Mouse (Mus musculus): ENCODE results near the gene Mical3.
A peak's percentile ranks its signal among the peaks of the same experiment; 100 is the strongest.

The Mical3 gene

DNA sequence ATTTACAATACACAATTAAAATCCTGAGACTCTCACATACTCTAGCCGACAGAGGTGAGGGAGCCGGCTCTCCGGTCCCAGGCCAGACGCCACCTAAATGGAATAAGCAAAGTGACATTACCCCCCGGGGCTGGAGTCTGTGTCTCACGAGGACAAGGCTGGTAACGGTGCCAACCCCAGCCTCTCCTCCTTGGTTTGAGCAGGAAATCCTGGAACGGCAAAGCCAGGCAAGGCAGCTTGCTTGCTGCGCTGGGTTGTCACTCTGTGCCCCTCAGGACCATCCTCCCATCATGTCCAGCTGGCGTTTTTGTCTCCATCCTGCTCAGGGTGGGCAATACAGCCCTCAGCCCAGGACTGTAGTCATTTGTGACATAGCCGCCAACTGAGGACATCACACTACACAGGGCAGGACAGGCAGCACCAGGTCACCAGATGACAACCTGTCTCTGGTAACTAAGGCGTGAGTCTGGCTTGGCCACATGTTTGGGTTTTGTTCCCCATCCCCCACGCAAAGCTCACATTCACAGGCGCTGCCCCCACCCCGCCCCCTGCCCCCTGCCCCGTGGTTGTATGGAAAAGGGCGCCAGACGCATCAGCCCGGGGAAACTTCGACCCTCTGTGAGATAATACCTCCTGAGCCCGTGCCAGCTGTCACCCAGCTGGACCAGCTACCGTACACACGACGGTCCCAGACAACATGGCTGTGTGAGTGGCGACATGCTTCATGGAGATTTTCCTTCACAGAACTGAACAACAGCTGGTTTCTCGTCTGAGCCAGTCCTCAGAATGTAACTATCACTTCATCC, 49.3 kb downstream of the Mical3 start:
- no peak for DNase-seq

DNA sequence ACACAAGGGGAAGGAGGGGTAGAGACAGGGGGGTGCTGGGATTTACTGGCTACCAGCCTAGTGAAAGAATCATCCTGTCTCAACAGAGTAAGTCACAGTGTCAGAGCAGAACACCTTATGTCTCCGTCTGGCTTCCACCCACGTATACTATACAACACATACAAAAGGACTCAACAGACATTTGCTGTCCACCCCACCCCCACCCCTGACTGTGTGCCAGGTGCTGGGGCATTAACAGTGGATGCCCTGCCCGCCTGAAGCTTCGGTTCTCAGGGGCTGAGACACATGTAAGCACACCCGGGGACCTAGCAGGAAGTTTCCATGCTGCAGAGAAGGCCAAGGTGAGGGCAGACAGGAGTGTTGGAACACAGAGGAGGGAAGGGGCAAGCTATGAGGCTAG, 52.6 kb downstream of the Mical3 start:
- DNase-seq = no peak

DNA sequence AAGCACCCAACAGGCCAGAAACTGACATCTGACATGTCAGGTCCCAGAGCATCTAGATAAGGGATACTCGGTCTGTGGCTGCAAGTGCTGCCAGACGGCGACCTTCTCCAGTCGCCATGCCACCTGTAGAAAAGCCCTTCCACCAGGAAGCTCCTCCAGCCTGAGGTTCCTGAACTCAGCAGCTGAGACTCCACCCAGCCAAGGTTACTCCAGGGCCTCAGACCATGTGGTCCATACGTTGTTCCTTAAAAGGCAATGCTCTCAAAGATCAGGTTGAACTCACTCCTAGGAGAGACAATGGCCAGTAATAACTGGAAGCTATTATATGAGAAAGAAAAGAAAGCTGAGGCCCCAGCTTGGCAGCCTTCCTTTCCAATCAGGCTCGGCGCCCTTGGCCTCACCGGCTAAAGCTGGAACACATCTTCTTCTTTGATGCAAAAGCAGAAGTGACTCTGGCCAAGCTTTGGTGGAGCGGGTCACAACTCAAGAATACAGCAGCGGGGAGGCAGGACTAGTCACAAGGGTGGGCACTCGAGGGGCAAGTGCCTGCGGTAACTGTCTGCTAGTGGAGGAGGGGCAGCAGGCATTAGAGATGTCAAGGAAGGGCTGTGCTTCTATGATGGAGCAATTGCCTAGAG, 53.8 kb downstream of the Mical3 start:
- DNase-seq = no peak

DNA sequence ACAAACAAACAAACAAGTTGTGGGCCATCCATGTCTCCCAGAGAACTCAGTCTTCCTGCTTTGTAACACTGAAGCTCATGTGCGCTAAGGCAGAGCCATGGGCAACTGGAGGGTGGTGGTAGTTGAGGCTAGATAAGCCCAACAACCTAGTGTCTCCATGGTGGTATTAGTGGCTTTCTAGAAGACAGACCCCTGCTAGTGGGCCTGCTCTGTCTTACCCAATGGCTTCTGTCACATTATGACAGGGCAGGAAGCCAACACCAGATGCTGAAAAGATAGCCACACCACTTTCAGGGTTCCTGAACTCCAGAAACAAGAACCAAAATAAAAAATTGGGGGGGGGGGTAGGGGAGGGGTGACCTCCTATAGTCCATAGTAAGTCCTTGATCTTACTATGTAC, 55.0 kb downstream of the Mical3 start:
- no peak for DNase-seq

DNA sequence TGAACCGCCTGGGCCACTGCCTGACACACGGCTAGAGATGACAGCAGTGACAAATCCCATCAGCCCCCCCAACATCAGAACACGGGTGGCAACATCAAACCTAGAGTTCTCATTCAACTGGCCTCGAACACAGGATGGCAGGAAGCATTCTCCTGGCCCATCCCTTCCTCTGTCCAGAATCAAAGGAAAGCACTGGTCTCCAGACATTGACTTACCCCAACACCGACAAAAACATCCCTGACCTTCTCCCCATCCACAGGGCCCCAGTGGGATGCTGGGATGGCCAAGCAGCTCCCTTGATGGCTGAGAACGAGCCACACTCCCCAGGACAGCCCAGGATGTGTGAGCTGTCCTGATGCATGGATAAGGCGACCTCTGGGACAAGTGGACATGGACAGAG, 57.5 kb downstream of the Mical3 start:
- no peak for DNase-seq

DNA sequence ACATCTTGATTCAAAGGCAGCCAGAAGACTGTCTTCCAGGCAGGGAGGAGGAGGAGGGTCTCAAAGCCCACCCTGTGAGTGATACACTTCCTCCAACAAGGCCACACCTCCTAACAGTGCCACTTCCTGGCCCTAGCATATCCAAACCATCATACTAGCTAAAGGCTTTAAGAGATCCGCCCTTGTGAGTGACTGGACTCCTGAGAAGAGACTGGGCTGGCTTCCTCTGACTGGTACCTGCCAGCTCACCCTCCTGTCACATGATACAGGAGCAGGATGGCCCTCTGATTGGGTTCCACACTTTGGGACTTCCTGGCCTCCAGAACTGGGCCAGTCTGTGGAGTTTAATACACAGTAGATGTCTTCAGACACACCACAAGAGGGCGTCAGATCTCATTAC, 58.2 kb downstream of the Mical3 start:
- DNase-seq = no peak

DNA sequence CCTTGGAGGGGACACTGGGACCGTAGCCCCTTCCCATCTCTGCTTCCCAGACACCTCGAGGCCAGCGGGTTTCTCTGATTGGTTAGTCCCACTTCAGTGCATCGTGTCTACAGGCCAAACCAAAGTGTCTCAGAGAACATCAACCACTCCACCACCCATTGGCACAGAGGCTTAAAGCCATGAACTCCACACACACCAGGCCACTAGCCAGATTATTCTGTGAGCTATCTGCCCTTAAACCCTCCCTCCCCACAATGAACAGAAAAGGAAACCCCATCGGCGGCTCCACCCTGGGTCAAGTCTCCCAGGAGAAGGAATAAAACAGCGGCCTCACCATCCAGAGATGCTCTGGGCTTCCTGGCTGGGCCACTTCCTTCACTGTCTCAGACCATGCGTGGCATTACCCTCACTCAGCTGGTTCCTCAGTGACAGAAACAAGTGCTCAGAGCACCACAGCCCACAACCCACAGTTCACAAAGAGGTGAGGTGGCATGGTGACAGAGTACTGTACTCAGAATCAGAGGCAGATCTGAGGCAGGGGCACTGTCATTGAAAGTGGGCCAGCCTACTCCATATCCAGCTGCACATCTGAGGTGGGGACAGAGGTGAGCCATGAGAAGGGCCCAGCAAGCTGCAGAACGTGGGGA, 60.1 kb downstream of the Mical3 start:
- no peak for DNase-seq

DNA sequence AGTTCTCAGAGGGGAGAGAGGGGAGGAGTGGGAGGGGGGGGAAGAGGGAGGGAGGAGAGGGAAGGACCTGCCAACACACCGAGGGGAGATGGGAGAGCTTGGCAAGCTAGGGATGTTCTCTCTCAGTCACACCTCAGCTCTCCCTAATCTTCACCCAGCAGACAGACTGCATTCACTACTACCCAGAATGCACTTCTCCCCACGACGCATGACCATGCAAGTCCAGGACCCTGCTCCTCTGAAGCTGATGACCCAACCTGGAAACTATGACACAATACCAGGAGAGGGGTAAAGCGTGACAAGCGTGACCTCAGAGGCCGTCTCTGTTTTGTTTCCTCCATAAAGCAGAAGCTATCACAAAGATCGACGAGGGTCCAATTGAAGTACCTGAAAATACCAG, 61.6 kb downstream of the Mical3 start:
- no peak for DNase-seq

DNA sequence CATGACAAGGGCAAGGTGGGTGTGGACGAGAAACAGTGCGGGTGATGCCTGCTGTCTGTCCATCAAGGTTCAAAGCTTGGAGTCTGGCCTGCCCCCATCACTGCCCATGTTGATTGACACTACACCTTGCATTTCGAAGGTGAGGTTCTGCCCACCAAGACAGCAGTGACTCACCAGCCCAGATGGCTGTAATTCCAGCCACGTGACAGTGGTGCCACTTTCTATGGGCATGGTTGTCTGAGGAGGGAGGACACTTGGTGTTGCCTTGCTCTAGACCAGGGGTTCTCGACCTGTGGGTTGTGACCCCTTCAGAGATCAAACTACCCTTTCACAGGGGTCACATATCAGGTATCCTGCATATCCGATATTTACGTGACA, 62.7 kb downstream of the Mical3 start:
- DNase-seq = no peak

DNA sequence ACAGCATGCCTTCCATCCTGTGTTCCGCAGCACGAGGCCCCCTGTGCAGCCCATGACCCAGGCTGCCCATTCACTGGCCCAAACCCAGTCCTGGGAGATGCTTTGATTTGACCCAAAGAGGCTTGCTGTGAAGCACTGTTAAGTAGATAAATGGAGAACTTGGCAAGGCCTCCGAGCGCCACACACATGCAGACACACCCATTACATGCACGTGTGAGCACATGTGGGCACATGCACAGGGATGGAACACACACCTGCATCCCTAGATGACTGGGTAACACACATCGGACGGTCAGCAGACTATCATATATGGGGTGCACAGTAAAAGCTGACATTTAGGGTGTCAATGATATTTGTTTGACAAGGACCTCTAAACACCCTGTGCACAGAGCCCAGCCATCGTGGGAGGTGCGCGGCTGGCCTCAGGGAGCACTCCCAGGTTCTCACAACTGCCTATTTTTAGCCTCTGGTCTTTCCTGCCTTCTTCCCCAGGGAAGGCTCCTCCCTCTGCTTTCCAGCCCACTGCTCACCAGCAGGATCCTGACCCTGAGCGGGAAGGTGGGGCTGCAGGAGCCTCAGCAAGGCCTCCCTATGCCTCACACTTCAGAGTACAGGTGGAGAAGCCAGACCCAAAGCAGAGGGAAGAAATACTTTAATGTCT, 63.2 kb downstream of the Mical3 start:
- no peak for DNase-seq

DNA sequence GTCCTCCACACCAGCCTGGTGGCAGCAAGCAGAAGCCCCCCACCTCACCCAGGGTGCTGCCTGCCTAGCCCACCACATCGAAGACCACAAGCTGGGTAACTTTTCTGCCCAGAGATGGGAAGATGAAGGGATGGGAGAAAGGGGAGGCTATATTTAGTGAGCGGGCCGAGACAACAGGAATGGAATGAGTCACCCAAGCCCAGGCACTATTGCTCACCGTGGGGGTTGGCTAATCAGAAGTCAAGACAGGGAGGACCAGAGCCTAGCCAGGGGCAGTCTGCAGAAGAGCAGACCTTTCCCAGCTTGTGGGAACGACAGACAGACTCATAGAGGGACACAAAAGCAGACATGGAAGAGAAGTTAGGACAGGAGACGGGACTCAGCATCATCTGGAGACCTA, 64.0 kb downstream of the Mical3 start:
- DNase-seq = no peak

DNA sequence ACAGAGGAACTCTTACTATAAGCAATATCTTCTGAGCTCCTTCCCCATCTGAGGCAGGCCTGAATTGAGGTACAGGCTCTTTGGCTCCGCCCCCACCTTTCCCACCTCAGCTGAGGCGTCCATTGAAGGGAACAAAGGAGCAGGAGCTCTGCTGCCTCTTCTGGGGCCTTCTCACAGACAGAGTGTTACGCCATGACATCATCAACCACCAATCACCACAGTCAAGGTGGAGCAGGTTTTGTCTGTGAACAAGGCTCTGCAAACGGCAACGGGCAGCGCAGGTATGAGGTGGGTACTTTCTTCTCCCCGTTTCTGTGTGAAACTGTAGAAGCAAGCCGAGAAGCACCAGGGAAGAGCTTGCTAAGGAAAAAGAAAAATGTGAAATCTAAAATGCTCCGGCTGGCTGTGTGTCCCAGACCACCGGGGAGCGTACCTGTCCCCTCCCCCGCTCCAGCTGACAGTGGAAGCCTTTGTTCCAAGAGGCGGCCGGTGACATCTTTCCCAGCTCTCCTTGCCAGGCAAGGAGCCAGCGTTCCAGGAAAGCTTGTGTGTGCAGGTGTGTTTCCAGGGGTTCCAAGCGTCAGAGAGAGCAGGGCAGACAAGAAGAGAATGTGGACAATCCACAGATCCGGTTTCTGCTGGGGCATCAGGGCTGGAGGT, 66.3 kb downstream of the Mical3 start:
- DNase-seq = no peak

DNA sequence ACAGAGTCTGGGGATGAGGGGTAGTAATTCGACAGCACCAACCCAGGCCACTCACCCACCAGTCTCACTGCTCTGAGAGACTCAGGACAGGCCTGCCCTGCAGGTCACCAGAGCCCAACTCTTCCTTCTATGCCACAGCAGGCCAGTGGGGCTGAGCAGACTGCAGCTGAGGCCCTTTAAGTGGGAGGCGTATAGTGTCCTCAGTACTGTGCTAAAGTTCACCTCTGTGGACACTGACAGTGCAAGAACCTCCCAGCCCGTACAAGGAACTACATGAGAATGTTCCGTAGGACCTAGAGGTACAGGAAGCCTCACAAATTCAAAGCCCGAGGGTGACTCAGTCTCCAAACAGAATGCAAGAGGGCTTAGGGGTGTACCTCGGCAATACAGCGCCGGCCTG, 67.0 kb downstream of the Mical3 start:
- no peak for DNase-seq

DNA sequence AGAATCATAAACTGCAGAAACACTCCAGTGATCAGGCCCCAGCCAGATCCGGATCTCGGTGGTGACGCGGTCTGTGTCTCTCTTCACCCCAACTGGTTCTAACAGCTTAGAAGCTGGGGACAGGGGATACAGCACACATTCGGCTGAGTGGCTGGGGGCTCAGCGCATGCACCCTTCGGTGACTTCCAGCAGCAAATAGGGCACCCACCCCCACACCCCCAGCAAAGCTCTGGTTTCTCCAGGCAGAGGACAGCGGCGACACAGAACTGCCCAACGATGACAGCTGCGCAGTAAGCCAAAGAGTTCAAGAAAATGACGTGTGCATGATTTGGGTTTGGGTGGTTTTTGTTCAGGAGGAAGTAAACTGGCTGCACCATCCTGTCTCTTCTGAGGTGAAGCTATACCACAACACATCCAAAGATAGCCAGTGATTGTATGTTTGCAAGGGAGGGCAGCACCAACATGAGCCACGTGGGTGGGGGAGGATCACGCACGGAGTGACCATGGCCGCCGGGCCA, 67.8 kb downstream of the Mical3 start:
- DNase-seq = peak in 1 of 2 experiments; percentile 21

DNA sequence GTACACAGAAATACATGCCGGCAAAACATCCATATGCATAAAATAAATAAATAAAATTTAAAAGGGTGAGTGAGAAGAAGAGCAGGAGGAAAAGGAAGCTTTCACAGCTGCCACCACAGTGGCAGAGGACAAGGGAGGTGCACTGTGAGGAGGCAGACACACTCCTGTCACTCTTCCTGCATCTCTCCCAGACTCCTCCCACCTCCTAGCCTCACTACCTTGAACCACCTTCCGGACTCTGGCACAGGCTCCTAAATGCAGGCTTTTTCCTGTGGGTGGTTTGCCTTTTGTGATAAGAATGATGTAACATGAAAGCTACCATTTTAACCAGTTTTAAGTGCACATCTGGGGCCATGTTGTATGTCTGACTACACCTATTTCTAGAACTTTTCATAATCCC, 72.8 kb downstream of the Mical3 start:
- DNase-seq = no peak

DNA sequence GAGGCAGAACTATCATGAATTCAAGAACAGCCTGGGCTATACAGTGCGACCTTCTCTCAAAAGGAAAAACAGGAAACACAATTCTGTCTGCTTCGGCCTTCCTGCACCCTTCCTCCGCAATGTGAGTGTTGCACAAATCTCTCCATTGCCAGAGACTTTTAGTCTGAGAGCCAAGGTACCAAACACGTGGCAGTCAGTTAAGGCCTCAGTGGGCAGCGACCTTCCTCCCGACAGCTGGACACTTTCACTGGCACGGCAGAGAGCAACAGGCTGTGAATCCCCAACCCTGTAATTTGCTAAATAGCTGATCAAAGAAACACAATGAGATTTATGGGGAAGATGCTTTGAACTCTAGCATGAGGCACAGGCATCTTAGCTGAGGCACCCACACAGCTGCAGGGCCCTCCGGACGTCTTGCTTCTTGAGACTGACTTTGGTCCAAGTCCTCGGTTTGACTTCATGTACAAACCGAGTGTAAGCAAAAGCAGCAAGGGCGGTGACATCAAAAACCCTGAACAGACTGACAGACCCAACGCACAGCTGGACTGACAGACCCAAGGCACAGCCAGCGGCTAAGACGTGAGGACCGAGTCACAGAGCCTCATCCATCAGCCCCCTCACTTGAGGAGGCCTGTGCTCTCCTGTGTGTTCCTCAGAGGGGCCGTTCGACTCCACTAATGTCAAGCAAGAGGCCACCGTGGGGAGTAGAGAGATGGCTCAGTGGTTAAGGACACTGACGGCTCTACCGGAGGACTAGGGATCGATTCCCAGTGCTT, 73.4 kb downstream of the Mical3 start:
- DNase-seq = no peak

DNA sequence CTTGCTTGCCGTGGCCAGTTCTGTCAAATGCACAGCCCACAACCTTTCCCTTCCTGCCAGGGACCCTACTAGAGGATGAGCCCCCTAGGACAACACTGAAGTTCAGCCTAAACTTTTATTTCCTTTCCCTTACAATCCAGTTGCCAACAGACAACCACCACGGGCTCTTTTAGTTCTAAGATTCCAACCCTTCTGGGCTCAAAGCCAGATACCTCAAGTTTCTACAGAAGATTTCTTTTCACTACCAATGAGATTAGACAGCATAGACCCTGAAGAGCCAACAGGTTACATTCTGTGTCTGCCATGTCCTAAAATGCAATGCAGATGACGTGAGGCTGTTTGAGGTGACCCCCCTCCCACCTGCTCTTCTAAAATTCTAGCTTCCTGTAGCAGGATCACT, 75.3 kb downstream of the Mical3 start:
- DNase-seq = peak in 1 of 2 experiments; percentile 30

DNA sequence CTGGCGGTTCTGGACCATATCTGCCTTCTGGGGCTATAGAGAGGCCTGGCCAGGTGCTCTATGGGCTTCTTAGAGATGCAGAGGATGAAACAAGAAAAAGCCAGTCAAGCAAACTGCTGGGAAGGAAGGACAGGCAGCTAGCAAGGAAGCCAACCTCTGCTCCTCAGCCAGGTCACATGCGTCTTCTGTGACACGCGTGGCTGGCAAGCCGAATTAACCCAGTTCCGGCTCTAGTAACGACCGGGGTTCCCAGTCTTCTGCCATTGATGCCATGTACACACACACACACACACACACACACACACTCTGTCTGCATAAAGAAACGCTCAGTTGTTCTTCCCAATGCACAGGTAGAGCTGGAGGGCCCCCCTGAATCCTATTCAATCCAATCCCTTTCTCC, 75.9 kb downstream of the Mical3 start:
- no peak for DNase-seq

DNA sequence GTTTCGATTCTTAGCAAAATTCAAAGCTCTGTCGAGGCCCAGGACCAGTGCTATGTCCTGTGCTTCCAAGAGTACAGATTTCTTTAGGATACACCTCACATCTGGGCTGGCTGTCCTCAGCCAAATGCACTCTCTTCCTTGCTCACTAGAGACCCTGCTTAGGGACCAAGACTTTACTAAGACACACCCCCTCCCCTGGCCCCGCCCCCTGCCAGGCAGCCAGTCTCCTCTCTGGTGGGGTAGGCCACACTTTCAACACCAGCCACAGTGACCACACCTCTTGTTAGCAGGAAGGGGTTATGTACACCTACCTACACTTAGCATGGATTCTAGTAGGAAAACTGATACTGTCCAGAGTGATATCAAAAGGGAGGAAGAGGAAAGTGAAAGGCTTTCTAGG, 76.5 kb downstream of the Mical3 start:
- DNase-seq = no peak

DNA sequence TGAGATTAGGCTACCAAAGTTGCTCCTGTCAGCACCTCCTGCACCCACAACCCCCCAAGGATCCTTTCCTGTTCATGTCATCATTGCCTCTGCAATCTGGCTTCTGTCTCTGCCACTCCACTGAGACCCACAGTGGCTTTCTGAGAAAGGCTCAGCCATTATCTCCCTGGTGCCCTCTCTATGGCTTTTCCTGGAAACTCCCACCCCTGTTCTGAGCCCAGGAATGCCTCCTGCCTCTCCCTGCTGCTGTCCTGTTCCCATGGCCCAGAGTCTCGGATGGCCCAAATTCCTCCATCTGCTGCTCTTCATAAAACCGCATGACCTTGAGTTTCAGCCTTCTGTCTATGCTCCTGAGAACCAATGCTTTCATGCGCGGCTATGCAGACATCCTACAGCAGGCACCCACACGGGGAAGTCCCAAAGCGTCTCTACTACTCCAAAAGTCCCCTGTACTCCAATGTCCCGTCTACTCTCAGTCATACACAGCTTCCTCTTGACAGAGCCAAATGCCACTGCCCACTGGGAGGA, 77.2 kb downstream of the Mical3 start:
- DNase-seq = no peak

DNA sequence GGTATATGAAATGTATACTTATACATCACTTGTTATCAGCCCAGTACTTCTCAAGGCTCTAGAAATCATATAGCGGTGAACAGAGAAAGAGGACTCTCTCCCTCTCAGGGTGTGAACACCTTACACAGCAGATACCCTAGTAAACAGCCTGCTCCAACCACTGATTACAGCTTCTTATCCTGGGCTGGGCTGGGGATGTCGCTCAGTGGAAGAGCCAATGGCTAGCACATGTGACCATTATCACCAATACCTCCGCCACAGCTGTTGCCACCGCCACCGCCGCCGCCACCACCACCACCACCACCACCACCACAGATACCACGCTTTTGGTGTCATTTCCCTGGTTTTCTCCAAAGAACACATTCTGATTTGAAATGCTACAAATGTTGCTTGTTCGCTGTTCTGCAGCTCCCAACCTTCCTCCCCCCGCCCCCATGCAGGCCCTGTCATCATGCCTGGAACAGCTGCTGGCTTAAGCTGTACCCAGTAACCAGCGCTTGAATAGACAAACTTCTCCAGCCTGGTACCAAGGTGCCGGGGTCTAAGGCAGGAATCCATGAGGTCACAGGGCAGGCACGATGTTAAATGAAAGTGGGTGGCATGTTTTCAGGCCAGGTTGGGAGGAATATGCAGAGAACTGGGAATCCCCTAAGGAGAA, 78.7 kb downstream of the Mical3 start:
- no peak for DNase-seq

All from thymus, postnatal 36 days (tissue).